Mouse (Mus musculus): Measurements from ENCODE around the gene Rab37. TPM values are rescaled to one million over a fixed set of nuclear protein-coding genes. Genes with fewer than 3 reads are reported as not detected.

The Rab37 gene
- total RNA-seq, 2 experiments from 2014 or later = 0.47 to 0.48 TPM

DNA sequence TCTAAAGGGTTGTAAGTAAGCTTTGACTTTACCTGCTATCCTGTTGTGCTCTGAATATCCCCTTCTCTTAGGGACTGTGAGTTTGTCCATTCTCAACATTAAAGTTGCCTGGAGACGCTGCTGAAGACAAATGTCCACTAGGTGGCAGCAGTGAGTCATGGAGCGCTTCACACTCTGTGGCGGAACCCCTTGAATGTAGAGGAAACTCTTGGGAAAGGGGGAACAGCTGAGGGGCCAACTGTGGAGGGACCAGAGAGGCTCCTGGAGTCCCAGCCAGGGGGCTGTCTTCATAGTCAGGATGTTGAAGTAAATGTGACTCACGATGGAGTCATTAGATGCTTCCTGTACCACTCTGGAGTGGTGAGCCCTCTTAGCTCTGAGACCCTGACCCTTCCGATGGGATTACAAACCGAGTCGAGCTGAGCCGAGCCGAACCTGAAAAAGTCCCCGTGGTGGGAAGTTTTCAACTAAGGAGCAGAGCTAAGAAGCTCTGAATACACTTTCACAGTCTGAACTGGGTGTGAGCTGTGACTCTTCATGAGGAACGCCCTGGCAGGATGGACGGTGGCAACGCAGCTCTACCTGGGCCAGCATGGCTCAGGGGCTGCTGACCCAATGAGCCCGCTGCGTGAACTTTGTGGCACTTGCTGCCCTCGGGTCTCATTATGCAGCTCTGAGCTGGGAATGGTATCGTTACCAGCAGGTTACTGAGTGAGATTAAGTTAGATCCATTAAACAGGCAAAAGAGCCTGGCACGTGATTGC lies 7.7 kb upstream of the Rab37 start:
- intact Hi-C loops (cut with DNase I) = loop anchor here (2.0 to 5.0 kb wide), 2 partner anchors 69 to 189 kb away; no protein-coding TSS in a partner anchor
- DNase-seq (ENCODE audit: low spot score in 2 of 2) = peak; percentile 73 to 90

- intact Hi-C loops (cut with DNase I) = loop anchor here (5.0 kb wide), 1 partner anchor 188 kb away; no protein-coding TSS in a partner anchor
- no peak for DNase-seq (ENCODE audit: low spot score in 2 of 2)
Observed at GRCm38 (mm10) chr11:115084595-115084994, 6.6 kb upstream of the Rab37 start.

DNA sequence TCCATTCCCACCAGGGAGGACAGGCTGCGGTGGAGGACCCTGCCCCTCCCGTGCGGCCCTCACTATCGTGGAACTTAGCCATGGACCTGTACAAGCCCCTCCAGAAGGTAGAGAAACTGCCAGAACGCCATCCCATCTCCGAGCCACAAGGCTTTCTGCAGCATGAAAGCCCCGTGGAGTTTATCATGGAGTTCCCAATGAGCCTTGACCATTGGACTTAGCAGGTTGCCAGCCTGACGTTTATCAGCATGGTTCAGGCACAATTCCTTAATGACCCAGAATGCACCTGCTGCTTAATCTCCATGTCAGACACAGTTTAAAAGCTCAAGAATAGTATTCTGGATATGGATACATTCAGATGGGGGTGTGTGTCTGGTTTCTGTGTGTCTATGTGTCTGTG lies 6.2 kb upstream of the Rab37 start:
- intact Hi-C loops (cut with DNase I) = no loop called here
- DNase-seq (ENCODE audit: low spot score in 2 of 2) = no peak

- no peak for DNase-seq (ENCODE audit: low spot score in 2 of 2)
- intact Hi-C loops (cut with DNase I) = no loop called here
Observed at GRCm38 (mm10) chr11:115086213-115086612, 5.0 kb upstream of the Rab37 start.

- DNase-seq (ENCODE audit: low spot score in 2 of 2) = no peak
- intact Hi-C loops (cut with DNase I) = no loop called here
Observed at GRCm38 (mm10) chr11:115089853-115090252, 1.4 kb upstream of the Rab37 start.

DNA sequence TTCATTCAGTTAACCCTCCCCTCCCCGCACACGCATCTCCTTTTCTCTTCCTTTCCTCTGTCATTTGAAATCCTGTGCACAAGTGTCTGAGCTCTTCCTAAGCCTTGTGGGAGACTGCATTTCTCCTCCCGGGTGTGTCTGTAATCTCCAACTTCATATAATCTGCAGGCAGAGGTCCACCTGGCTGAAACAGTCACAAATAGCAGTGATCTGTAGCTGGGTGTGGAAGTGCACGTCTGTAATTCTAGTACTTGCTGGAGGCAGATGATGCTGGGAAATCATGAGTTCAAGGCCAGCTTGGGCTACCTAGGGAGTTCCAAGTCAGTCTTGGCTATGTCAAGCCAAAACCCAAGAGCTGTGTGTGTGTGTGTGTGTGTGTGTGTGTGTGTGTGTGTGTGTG lies 909 bp downstream of the Rab37 start:
- DNase-seq (ENCODE audit: low spot score in 2 of 2) = no peak
- intact Hi-C loops (cut with DNase I) = no loop called here

- DNase-seq (ENCODE audit: low spot score in 2 of 2) = peak in 1 of 2 experiments; percentile 46
- intact Hi-C loops (cut with DNase I) = no loop called here
Observed at GRCm38 (mm10) chr11:115098203-115098932, 7.1 kb downstream of the Rab37 start.

DNA sequence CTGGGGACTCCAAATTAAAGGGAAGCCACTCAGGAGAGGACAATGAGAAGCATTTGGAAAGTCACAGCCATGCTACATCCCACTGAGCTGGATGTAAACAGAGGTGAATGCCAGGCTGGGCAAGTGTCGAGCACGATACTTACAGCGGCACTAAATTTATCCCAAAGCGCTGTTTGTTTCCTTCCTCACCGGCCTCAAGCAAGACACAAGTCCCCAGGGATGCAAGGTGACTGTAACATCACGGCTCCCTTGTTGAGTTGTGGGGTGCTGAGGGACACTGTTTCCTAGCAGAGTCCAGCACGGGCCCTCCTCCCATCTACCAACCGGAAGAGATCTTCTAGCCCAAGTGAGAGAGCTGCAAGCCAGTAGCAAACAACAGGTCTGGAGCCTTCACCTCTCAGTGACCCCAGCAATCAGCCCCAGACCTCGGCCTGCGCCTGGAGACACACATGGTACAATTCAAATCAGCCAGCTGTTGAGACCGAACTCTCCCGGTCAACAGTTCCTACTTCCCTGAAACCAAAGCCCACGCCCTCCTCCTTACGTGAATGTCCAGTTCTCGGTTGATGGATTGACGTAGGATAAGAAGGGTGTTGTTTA lies 8.1 kb downstream of the Rab37 start:
- no peak for DNase-seq (ENCODE audit: low spot score in 2 of 2)
- intact Hi-C loops (cut with DNase I) = no loop called here

DNA sequence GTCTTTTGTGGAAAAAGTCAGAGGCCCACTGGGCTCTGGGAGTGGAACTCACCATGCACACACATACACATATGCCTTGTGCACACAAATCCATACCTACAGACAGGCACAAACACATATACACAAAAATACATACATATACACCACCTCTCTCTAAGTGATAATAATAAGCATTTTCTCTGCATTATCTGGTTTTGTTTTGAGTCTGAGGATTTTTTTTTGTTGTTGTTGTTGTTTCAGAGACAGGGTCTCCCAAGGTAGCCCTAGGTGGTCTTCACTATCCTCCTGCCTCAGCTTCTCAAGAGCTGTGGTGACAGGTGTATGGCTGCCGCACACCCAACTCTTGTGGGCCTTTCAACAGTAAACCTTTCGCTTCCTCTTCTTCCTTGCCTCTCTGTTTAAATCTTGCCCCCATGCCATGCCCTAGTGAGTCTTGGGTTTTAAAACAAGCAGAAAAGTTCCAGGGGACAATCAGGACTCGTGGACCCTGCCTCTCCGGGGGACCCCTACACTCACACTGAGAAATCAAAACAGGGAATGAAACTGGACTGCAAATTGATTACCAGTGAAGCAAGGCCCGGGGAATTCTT lies 8.9 kb downstream of the Rab37 start:
- intact Hi-C loops (cut with DNase I) = no loop called here
- no peak for DNase-seq (ENCODE audit: low spot score in 2 of 2)

- intact Hi-C loops (cut with DNase I) = no loop called here
- no peak for DNase-seq (ENCODE audit: low spot score in 2 of 2)
Observed at GRCm38 (mm10) chr11:115100741-115101140, 9.5 kb downstream of the Rab37 start.

DNA sequence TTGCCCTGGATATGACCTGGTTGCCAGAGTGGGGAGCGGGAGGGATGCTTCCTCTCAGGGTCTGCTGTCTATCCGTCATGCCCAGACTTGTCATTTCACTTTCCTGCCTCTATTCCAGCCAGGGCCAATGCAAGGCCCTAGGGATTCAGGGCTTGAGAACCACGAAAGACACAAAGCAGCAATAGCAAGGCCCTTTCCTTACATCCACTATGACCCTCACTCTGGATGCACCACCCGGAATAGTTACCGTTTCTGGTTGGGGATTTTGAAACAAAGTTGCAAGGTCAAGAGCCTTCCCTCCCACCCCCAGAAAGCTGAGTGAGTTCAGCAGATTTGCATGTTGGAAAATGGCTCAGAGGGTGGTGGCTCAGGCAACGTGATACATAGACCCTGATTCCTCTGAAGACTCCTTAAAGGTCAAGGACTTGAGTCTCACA lies 10.4 kb downstream of the Rab37 start:
- intact Hi-C loops (cut with DNase I) = no loop called here
- no peak for DNase-seq (ENCODE audit: low spot score in 2 of 2)

GRCm38 (mm10) chr11:115102116-115102515 lies 10.9 kb downstream of the Rab37 start:
- intact Hi-C loops (cut with DNase I) = no loop called here
- DNase-seq (ENCODE audit: low spot score in 2 of 2) = no peak

- DNase-seq (ENCODE audit: low spot score in 2 of 2) = no peak
- intact Hi-C loops (cut with DNase I) = no loop called here
Observed at GRCm38 (mm10) chr11:115103470-115104413, 12.5 kb downstream of the Rab37 start.

DNA sequence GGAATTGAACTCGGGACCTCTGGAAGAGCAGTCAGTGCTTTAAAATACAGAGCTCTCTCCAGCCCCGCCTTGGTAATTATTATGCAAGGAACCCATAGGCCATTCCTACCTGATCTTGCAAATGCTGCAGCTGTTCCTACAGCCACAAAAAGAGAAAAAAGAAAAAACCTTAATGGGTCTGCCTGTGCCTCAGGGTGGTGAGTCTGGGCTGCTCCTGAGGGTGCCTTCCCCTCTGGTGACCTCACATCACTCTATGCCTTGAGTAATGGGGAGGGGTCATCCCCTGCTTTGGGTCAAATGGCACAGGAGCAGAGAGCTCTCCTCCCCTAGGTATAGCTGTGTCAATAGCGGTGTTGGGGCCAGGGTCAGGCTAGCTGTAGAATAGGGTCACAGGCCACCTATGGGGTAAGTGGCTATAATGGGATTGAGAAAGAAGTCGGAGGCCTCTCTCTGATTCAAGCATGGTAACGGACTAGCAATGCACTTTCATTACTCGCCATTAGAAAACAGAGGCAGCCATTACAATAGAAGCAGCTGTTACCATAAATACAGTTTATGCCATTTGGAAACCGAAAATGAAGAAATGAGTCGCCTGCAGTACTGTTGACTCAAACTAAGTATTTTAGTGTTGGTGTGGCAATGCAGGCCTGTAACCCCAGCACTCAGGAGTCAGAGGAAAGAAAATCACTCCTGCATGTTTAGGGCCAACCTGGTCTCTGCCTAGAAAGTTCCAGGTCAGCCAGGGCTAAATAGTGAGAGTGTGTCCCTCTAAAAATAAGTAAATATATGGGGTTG lies 13.7 kb downstream of the Rab37 start:
- DNase-seq (ENCODE audit: low spot score in 2 of 2) = no peak
- intact Hi-C loops (cut with DNase I) = no loop called here

DNA sequence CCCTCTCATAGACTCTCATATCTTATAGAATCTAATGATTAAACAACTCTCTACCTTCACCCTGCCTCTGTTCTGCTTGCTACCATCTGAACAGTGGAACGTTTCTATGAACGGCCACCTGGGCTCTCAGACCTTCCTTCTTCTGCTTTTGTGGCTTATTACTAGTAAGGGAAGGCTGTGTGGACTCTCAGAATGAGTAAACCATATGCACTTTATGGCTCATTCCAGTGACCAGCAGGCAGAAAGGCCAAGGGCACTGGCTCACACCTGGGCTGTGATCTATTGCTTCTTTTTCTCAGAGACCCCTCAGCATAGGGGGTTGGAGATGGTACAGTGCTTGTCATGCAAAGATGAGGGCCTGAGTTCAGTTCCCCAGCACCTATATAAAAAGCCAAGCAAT lies 15.4 kb downstream of the Rab37 start:
- intact Hi-C loops (cut with DNase I) = no loop called here

DNA sequence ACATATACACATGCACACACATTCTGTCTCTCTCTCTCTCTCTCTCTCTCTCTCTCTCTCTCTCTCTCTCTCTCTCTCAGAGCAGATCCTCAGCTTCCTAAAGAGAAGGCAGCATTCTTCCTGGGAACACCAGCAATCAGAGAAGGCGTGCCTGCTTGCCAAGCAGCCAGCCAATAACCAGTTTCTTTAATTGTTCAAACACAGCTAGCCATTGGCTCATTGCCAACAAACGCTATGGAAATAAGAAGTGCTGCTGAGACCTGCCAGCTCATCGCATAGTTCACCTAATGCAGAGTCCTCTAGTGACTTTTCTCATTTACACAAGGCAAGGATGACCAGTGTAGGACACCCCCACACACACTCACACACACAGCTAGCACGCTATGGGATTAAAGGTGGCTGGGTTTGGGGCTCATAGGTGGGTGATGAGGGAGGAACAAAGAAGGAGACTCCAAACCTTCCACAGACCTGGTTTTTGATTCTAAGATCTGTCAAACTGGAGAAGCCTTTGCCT lies 16.2 kb downstream of the Rab37 start:
- intact Hi-C loops (cut with DNase I) = no loop called here
- DNase-seq (ENCODE audit: low spot score in 2 of 2) = no peak

More for the DNA sequence above, 15.4 kb downstream of the Rab37 start:
- no peak for DNase-seq (ENCODE audit: low spot score in 2 of 2)

GRCm38 (mm10) chr11:115108176-115108575 lies 16.9 kb downstream of the Rab37 start:
- no peak for DNase-seq (ENCODE audit: low spot score in 2 of 2)
- intact Hi-C loops (cut with DNase I) = no loop called here

DNA sequence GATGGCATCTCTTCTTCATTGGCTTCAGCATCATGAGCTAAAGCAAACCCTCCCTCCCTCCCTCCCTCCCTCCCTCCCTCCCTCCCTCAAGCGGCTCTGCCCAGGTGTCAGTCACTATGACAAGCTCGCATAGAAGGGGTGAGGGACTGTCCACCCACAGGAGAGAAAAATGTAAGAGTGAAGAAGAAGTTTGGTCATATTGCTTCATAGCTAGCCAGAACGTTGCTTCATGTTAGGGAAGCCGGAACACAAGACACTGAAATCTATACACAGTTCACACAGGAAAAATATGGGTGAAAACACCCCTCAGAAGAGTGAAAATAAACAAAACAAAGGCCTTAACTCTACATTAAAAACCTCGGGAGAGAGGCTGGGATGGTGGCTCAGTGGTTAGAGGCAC lies 19.0 kb downstream of the Rab37 start:
- intact Hi-C loops (cut with DNase I) = no loop called here

More for the DNA sequence above, 19.0 kb downstream of the Rab37 start:
- no peak for DNase-seq (ENCODE audit: low spot score in 2 of 2)
